Mouse (Mus musculus) right cerebral cortex, postnatal 25 days (tissue): Measurements from ENCODE around the gene Ly6g6c.
A peak's percentile ranks its signal among the peaks of the same experiment; 100 is the strongest.

Experiments
- DNase-seq: peaks from one replicate; pipeline ENCODE4 v3.0.0; 2022

Gene Ly6g6c

DNA sequence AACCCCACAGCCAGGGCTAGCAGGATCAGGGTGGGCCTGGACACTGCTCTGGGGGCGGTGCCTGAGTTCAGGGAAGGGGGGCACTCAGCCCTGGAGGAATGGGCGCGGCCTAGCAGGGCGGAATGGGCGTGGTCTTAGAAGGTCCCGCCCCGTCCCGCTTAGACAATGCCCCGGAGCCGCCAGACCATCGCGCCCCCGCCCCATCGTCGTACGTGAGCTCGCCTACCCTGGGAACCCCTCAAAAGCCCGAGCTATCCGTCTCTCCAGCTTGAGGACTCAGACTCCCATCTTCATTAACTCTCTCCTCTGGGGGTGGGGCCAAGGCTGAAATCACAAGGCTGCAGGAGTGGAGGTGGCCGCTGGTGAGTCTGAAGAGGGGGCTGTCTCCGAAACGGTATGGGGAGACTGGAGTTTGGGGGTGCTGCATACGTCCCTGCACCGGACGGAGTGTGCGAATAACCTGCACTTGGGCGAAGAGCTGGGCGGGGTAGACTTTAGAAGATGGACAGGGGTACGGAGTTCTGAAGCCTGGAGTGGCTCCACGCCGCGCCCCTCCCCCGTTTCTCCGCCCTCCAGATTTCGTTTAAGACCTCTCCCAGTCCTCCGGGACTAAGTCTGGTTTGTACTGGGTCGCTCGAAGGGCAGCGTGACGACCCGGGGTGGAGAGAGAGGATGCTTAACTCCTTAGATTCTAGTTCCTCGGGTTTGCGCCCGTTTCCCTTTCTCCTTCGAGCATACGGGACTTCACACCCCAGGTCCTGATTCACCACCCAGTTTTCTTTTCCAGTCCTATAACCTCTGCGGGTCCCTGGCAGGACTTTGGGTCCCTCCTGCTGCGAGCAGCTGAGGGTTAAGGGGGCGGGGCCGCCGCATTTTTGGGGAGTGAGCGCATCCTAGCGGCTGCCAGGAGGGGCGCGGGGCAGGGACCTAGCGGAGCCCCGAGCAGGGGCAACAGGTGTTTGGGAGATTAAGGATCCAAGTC, 6.0 kb upstream of the Ly6g6c start, which contains the start of gene Ddah2:
TSS of gene Ddah2 (plus strand) at position 125 of the 982 bp plus-strand sequence.
- peak; percentile 74 for DNase-seq

- DNase-seq, result no peak
These were observed 5.1 kb upstream of the Ly6g6c start for GRCm38 (mm10) chr17:35060071-35060470.

GRCm38 (mm10) chr17:35060737-35061297, 4.4 kb upstream of the Ly6g6c start:
- no peak for DNase-seq

DNA sequence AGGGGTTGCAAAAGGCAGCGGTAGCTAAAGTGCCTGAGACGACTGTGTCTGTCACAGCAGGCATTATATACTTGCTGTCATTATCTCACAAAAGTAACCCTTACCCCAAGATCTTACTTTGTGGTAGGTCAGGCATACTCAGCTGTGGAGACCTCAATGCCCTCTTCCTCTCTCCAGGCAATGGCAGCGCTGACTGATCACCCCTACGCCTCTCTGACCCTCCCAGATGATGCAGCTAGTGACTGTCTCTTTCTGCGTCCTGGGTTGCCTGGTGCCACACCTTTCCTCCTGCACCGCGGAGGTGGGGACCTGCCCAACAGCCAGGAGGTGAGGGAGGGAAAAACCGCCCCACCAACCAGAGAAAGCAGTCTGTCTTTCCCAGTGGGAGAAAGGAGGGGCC, 3.9 kb upstream of the Ly6g6c start:
- no peak for DNase-seq

DNA sequence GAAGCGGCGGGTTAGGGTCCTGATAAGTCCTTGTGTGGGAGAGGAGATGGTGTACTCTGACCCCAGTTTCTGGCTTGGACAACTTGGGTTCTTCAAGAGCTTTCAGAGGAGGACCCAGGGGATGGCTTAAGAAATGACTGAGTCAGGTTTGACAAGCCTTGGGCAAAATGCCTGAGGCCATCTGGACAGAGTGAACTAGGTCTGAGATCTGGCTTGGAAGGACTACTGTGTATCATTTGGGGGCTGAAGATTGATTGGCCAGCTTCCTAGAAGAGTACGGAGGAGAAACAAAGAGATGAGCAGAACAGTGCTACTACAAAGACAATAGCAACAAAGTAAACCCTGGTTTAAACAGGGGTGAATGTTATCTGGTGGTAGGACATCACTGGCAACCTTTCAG, 1.7 kb upstream of the Ly6g6c start:
- DNase-seq, result no peak

DNA sequence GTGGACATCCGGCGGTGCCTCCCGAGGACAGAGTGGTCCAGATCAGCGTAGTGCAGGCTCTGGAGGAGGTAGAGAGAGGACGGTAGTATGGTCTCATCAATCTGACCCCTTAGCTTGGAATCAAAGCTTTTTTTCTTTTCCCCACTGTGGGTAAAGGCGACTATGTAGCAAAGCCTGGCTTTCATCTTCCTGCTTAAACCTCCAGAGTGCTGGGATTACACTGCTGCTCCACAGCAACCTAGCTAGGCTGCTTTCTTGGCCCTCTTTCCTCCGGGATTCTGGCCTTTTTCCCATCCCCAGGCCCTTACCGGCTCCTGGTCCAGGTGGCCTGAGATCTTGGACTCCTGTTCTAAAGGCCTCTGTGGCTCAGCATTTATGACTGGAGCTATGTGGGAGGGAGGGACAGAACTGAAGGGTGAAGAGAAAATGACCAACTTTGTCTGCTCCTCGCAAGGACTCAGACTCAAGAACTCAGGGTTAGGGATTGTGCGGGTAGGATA, 760 bp upstream of the Ly6g6c start:
- DNase-seq, result no peak

DNA sequence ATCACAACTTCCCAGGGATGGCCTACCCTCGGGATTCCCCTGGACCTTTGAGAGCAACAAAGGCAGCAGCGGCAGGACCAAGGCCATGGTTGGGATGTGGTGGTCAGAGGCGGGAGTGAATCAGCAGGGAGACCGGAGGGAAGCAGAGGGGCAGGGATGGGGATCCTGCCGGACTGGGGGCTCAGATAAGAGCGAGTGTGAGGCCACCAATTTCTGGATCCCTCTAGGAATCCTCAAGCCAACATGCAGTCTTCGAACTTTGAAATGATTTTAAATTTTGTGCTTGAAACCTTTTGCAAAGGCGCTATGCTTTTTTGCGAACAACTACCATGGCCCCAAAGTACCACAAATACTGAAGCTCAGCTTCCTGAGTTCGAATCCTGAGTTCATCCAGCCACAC, 896 bp downstream of the Ly6g6c start, which contains the start of gene Mpig6b:
TSS of gene Mpig6b (minus strand) at position 101 of the 400 bp plus-strand sequence.
- no peak for DNase-seq

- peak; percentile 30 for DNase-seq
These were observed 3.2 kb downstream of the Ly6g6c start for GRCm38 (mm10) chr17:35068213-35068914.

GRCm38 (mm10) chr17:35070556-35071229, 5.5 kb downstream of the Ly6g6c start:
- no peak for DNase-seq

DNA sequence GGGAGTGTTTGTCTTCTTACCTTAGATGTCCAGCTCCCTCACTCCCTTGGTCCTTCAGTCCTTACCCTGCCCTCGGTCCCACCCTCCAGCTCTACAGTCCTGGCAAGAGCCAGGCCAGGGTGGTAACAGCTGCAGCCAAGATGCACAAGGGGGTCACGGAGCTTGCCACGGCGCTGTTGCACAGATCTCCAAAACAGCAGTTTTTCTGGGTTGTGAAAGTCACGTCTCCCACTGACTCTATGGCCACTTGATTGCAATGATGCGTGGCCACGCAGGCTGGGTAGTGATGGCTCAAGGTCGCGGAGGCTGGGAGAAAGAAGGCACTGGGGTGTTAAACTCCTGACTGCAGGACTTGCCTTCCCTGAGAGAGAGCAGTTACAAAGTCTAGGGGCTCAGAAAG, 6.3 kb downstream of the Ly6g6c start:
- DNase-seq, result no peak

- DNase-seq, result no peak
These were observed 8.9 kb downstream of the Ly6g6c start for GRCm38 (mm10) chr17:35074097-35074496.

- no peak for DNase-seq
These were observed 11.5 kb downstream of the Ly6g6c start, which contains the start of gene Ly6g6e for GRCm38 (mm10) chr17:35076507-35077176. Gene Ly6g6e, plus strand, starts transcription at chr17:35076902.

DNA sequence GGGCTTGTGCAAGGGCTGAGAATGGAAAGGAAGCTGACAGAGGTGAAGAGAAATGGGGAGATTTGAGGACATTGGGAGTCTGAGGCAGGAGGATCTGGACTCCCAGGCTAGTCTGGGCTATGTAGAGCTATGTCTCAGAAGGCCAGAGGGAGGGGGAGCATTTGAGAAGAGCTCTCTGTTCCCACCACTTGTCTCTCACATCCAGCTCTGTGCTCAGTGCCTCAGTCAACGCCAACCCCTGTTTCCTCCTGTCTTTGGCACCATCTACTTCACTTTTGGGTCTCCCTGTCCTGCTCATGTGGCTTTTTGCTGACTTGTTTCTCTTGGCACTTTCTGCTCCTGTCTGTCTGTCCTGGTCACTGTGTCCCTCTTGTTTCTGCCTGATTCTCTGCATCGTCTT, 12.1 kb downstream of the Ly6g6c start:
- DNase-seq, result no peak

DNA sequence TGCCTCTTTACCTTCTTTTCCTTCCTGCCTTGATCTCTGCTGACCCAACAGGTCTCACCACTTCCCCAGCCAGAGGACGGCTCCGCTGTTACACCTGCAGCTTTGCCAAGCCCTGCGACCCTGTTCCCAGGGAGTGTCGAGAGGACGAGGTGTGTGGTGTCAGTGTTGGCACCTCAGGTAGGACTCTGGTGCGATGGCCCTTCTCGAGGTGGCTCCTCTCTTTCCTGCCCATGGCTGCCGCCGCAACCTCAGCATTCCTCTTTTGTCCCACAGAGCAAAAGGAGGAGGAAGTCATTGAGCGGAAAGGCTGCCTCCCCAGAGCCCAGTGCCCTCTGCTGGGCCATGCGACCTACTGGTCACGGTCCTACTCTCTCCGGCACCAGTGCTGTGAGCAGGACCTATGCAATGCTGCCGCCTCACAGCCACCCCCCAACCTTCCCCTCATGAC, 12.6 kb downstream of the Ly6g6c start, which contains the start of gene Ly6g6d:
TSS of gene Ly6g6d (minus strand) at position 280 of the 448 bp plus-strand sequence.
- no peak for DNase-seq

- no peak for DNase-seq
These were observed 14.6 kb downstream of the Ly6g6c start for GRCm38 (mm10) chr17:35079778-35080177.

- DNase-seq, result no peak
These were observed 15.1 kb downstream of the Ly6g6c start for GRCm38 (mm10) chr17:35080248-35080647.

DNA sequence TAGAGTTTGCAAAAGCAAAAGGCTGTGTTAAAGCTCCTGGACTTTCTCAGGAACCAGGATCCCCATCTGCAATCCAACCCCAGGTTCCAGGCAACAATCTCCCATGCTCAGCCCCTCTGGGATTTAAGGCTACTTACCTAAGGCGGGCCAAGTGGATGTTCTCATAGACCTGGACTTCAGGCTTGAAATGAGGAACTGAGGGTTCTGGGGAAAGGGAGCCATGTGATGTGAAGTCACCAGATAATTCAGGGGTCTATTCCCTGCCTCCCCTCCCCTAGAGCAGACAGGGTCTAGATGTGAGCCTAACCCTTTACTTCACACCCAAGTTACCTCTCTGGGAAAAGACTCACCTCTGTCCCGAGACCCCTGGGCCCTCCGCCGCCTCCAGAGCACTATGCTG, 15.5 kb downstream of the Ly6g6c start:
- no peak for DNase-seq

DNA sequence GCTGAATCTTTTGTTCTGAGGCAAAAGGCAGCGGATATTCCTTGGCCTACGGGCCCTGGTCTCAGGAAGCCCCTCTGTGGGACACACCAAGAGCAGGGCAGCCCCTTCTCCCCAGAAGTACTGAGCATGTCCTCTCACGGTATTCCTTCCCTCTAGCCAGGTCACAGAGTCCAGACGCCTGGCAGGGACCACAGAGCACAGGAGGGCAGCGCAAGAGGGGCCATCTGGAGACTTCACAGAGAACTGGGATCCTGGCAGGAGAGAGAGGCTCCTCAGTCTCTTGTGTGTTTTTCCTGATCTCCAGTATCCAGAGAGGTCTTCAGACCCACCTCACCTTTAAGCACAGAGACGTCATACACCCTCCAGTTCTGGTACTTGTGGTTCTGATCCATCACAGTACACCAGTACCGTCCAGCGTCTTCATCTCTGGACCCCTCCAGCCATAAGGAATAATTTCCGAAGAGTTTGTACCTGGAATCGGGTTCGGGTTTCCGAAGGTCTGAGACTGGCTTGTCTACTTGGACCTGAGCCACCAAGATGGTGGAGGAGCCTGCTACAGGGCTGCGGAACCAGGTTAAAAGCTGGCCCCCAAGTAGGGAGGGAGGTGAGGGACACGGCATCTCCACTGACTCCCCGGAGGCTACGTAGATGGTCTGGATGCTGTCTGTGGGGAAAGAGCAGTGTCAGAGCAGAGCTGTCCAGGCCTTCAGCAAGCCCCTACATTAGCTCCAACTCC, 17.8 kb downstream of the Ly6g6c start:
- DNase-seq, result no peak

GRCm38 (mm10) chr17:35083929-35084497, 18.8 kb downstream of the Ly6g6c start:
- no peak for DNase-seq

- no peak for DNase-seq
These were observed 20.1 kb downstream of the Ly6g6c start, which contains the start of gene Ly6g6f for GRCm38 (mm10) chr17:35085208-35085865. Gene Ly6g6f, minus strand, starts transcription at chr17:35085610.
